Mouse (Mus musculus) thymus, adult 2 months (tissue): ENCODE data around the gene Kmt2d.

Experiments
- CTCF ChIP-seq: fragments of 200-500 bp; IDR thresholded peaks from 2 replicates; pipeline ENCODE4 v1.5.1; 2012; ENCODE audit warnings: mild to moderate bottlenecking, control low read depth, low read length, moderate library complexity, borderline replicate concordance; ENCODE audit not compliant: control insufficient read depth, poor library complexity, insufficient read depth; ENCODE audit errors: extremely low read depth
- POLR2A ChIP-seq: fragments of 200-500 bp; IDR thresholded peaks from 2 replicates; pipeline ENCODE4 v1.6.1; 2012; ENCODE audit warnings: mild to moderate bottlenecking, low read length, control low read depth, moderate library complexity; ENCODE audit not compliant: control insufficient read depth, poor library complexity, insufficient read depth; ENCODE audit errors: extremely low read depth

DNA sequence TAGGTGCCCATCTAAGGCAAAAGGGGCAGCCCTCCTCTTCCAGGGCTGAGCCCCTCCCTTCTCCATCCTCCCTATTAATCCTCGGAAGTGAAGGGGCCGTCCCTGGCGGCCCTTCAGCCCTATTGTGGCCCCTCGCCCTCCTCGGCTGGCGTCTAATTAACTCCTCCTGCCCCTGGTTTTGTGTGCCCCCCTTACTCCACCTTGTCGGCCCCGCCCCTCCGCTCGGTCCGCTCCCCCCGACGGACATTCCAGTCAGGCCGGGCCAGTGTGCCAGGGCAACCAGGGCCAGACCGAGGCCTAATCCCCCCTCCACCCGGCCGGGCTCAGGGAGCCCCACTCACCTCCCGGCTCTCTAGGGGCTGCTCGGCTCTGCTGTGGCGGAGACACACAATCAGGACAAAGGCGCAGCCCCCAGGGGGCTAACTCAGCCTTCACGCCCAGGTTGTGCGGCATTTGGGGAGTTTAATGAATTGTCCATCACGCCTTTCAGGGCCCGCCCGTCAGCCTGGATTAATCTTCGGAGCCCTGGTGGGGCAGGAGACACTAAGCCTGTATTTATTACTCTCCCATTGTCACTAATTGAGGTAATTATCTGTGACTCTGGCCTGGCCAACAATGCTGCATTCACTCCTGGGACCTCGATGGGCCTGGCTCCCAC, 73.0 kb downstream of the Kmt2d start:
- no peak for TF ChIP-seq CTCF
- no peak for TF ChIP-seq POLR2A
